Mouse (Mus musculus) E14TG2a.4 (cell line): ENCODE results near the gene Polr1d.

Experiments used
- CTCF ChIP-seq: conservative IDR thresholded peaks from 2 replicates; pipeline ENCODE4 v1.5.1; 2014; ENCODE audit warnings: low read length
- NANOG ChIP-seq: IDR thresholded peaks from 2 replicates; pipeline ENCODE4 v1.6.1; 2014; ENCODE audit warnings: borderline replicate concordance, low read length, mixed read lengths
- POU5F1 ChIP-seq: IDR thresholded peaks from 2 replicates; pipeline ENCODE4 v1.6.1; 2014; ENCODE audit warnings: low read length, borderline replicate concordance

DNA sequence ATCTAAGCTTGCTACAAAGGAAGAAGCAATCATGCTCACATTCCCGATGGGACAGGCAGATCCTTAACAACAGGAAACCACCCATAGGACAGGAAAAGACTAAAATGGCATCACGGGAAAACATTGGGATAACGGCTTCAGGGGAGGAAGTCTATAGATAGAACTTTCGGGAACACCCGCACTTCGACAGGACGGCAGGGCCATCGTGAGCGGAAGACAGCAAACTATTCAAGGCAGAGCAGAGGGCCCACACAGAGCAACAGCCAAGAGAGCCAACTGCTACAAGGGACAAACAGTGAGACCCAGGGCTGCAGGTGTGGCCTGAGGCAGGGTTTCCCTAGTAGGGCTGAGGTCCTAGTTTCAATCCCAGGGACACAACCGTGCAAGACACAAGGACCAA lies 40.8 kb upstream of the Polr1d start:
- TF ChIP-seq CTCF (no peak), POU5F1 (no peak), NANOG (no peak)
